Comparison of ENCODE assay signal across 13 mouse cellular contexts in the genomic region with DNA sequence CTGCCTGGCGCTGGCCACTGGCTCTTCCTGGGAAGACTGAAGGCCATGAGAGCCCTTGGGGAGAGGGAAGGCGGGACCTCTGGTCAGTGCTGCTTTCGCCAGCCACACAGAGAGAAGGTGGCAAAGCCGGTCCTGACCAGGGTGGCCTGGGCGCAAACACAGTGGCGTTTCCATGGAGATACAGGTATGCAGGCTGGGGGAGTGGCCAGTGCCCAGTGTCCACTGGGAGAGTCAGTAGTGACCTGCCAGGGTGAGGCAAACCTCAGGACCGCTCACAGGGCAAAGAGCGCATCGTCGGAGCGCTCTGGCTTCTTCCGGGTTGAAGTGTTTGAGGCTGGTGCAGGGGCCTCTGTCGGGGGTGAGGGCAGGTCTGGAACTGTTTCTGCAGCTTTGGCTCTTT. TPM values are rescaled to one million over a fixed set of nuclear protein-coding genes. Genes with fewer than 3 reads are reported as not detected.
A peak's percentile ranks its signal among the peaks of the same experiment; 100 is the strongest.
DNase-seq lines count a peak whose midpoint lies in the region; ATAC-seq and TF ChIP-seq lines count a peak whose summit lies in the region.
"Had no signal": no experiment of that assay in that cellular context is flagged by ENCODE, and none has a peak within 500 bp of the region (broad histone marks: within the 10 kb centered on the region; RNA-seq: fewer than 3 reads in every experiment).

No protein-coding gene starts in this region.

- no peak overlapping the region for H3K4me2 ChIP-seq in forebrain, postnatal 0 days (ENCODE audit: low read depth)
- H3K4me2 ChIP-seq in intestine, postnatal 0 days (replicated peaks; ENCODE audit: low read depth): 0 out of 2 replicates have a peak overlapping the region, but pooled peaks have one; percentile 21
- H3K4me2 ChIP-seq: heart, embryonic 15.5 days had no signal

- H3K4me3 ChIP-seq in forebrain, embryonic 10.5 days: no peak overlapping the region
- H3K4me3 ChIP-seq in forebrain, postnatal 0 days (ENCODE audit: low read depth, low read length): no peak overlapping the region
- no peak overlapping the region for H3K4me3 ChIP-seq in intestine, postnatal 0 days (ENCODE audit: low read depth, low read length)
- H3K4me3 ChIP-seq: gastrocnemius, adult 2 months; heart, embryonic 15.5 days; left cerebral cortex, adult 2 months had no signal

- H3K9ac ChIP-seq in forebrain, postnatal 0 days: no peak overlapping the region
- no peak overlapping the region for H3K9ac ChIP-seq in intestine, postnatal 0 days (ENCODE audit: low read depth, low read length)
- H3K9ac ChIP-seq: heart, embryonic 15.5 days had no signal

- peak overlapping the region; percentile 51 for H3K27ac ChIP-seq in forebrain, embryonic 10.5 days
- no peak overlapping the region for H3K27ac ChIP-seq in forebrain, postnatal 0 days (ENCODE audit: low read depth, low read length)
- peak overlapping the region; percentile 81 for H3K27ac ChIP-seq in intestine, postnatal 0 days (ENCODE audit: low read depth, low read length)
- H3K27ac ChIP-seq: gastrocnemius, adult 2 months; hindbrain, postnatal 0 days; left cerebral cortex, adult 2 months had no signal

- 81% methylated on average over 13 of the region's 13 CpGs for whole genome bisulfite sequencing in forebrain, embryonic 10.5 days
- WGBS in forebrain, postnatal 0 days: 78% methylated on average over 13 of the region's 13 CpGs
- WGBS in intestine, postnatal 0 days: 36% methylated on average over 13 of the region's 13 CpGs

- H3K9me3 ChIP-seq in forebrain, embryonic 10.5 days: no peaks in the 10 kb centered on the region
- H3K9me3 ChIP-seq in forebrain, postnatal 0 days (ENCODE audit: low read length): no peaks in the 10 kb centered on the region
- H3K9me3 ChIP-seq in intestine, postnatal 0 days (ENCODE audit: control insufficient read depth): no peaks in the 10 kb centered on the region
- H3K9me3 ChIP-seq: heart, embryonic 15.5 days had no signal

- H3K27me3 ChIP-seq in forebrain, embryonic 10.5 days (ENCODE audit: poor library complexity, severe bottlenecking): no peaks in the 10 kb centered on the region
- no peaks in the 10 kb centered on the region for H3K27me3 ChIP-seq in forebrain, postnatal 0 days (ENCODE audit: insufficient read depth, low read length)
- no peaks in the 10 kb centered on the region for H3K27me3 ChIP-seq in intestine, postnatal 0 days (replicated peaks; ENCODE audit: control insufficient read depth, insufficient read depth, low read length)
- H3K27me3 ChIP-seq: heart, embryonic 15.5 days had no signal

- H3K36me3 ChIP-seq in forebrain, embryonic 10.5 days (replicated peaks): no peaks in the 10 kb centered on the region
- peaks cover 31% of the 10 kb centered on the region for H3K36me3 ChIP-seq in forebrain, postnatal 0 days (ENCODE audit: insufficient read depth)
- peaks cover 25% of the 10 kb centered on the region; the same call in 1 of the 2 replicates for H3K36me3 ChIP-seq in intestine, postnatal 0 days (ENCODE audit: control insufficient read depth, insufficient read depth)

- no peak for ATAC-seq in forebrain, postnatal 0 days
- ATAC-seq in intestine, postnatal 0 days: peak; percentile 87
- ATAC-seq: hindbrain, postnatal 0 days had no signal

- H3K4me1 ChIP-seq in forebrain, embryonic 10.5 days: peaks cover 38% of the 10 kb centered on the region
- H3K4me1 ChIP-seq in forebrain, postnatal 0 days (ENCODE audit: insufficient read depth): no peaks in the 10 kb centered on the region
- H3K4me1 ChIP-seq in intestine, postnatal 0 days (replicated peaks; ENCODE audit: control insufficient read depth, insufficient read depth, low read length): peaks cover 7% of the 10 kb centered on the region

- no peak for DNase-seq in forebrain, embryonic 10.5 days (ENCODE audit: extremely low spot score, low spot score)
- no peak for DNase-seq in forebrain, postnatal 0 days
- peak; percentile 49 to 69 for DNase-seq in kidney, postnatal 4 days
- DNase-seq in lung, postnatal 10 days: peak; percentile 73
- DNase-seq in layer of hippocampus, adult 8-10 months (ENCODE audit: low spot score in 2 of 2): no peak
- DNase-seq in adrenal gland, postnatal 4 days (ENCODE audit: low spot score in 2 of 2): no peak
- no peak for DNase-seq in layer of hippocampus, postnatal 10 days (ENCODE audit: low spot score in 2 of 2)
- DNase-seq: cerebellum, adult 18-20 months; gastrocnemius, adult 2 months had no signal

- TF ChIP-seq CTCF in forebrain, postnatal 0 days (IDR thresholded peaks at IDR 0.05; ENCODE audit: low read depth): no peak
- no peak for TF ChIP-seq CTCF in intestine, postnatal 0 days (IDR thresholded peaks at IDR 0.05; ENCODE audit: low read depth)

RNA-seq across cellular contexts. Expression of gene Srebf1, which starts 7.4 kb away (rescaled TPM):
- 59.3 and 66.1 TPM in 2 replicates for polyA plus RNA-seq in forebrain, embryonic 10.5 days (2016; fragmentation: Nextera tagmentation; extraction: Ambion mirVana)
- total RNA-seq in forebrain, postnatal 0 days (2014; rRNA removed): 56.2 and 70.7 TPM in 2 replicates
- polyA plus RNA-seq in forebrain, postnatal 0 days (2015; fragmentation: Nextera tagmentation; extraction: Ambion mirVana): 28.9 and 32.8 TPM in 2 replicates
- 86.9 and 88.1 TPM in 2 replicates for polyA plus RNA-seq in intestine, postnatal 0 days (2015; fragmentation: Nextera tagmentation; extraction: Ambion mirVana)
- total RNA-seq in layer of hippocampus, adult 8-10 months (2022): 100 to 1,000 TPM in 2 of 4 experiments, 10 to 100 TPM in 2; 84.3 to 119 (median 101) TPM
- total RNA-seq in adrenal gland, postnatal 4 days (2021): 100 to 1,000 TPM; 135 to 160 TPM
- total RNA-seq in layer of hippocampus, postnatal 10 days (2021): 10 to 100 TPM; 46.8 to 52.8 TPM

Comparison
In these comparisons a context has a peak if more than half of its experiments do, and no peak if none do; other contexts are left out.
1. DNase-seq: peak in kidney, postnatal 4 days (2 of 2) and lung, postnatal 10 days (single experiment); none in forebrain, embryonic 10.5 days (single experiment), forebrain, postnatal 0 days (single experiment), layer of hippocampus, adult 8-10 months (0 of 2), adrenal gland, postnatal 4 days (0 of 2) and layer of hippocampus, postnatal 10 days (0 of 2).